Mouse (Mus musculus) adrenal gland, postnatal 14 days (tissue): ENCODE results near the gene Cd200r3. TPM values are rescaled to one million over a fixed set of nuclear protein-coding genes. Genes with fewer than 3 reads are reported as not detected.

Experiments used
- total RNA-seq: library from RNA; stranded (reverse); gene quantifications from 2 replicates; pipeline ENCODE4 v1.2.3, GENCODE M21; 2021

Gene Cd200r3
- total RNA-seq, 1 experiment from 2014 or later: 0.19 TPM

Other genes with a start within 250 kb of the Cd200r3 start
- gene Nepro, start 219.4 kb upstream of the Cd200r3 start, total RNA-seq: 9.2 and 10.8 TPM in 2 replicates
- gene Gtpbp8, start 197.3 kb upstream of the Cd200r3 start, total RNA-seq: 19.0 and 20.1 TPM in 2 replicates
- gene Cd200r1, start 177.9 kb upstream of the Cd200r3 start, total RNA-seq: 0.59 and 1.4 TPM in 2 replicates
- gene Cd200r4, start 131.9 kb upstream of the Cd200r3 start, total RNA-seq: not detected in 2 replicates
- not detected in 2 replicates for gene Cd200r2, start 76.6 kb upstream of the Cd200r3 start, total RNA-seq
- 46.9 and 47.7 TPM in 2 replicates for gene Ccdc80, start 149.7 kb downstream of the Cd200r3 start, total RNA-seq
- 28.4 and 29.1 TPM in 2 replicates for gene Slc35a5, start 215.0 kb downstream of the Cd200r3 start, total RNA-seq
- gene Atg3, start 215.1 kb downstream of the Cd200r3 start, total RNA-seq: 55.1 and 55.5 TPM in 2 replicates